Mouse (Mus musculus) lung, postnatal 36 days (tissue): ENCODE measurements at regions not wholly inside any gene's neighbourhood (a gene's known extent, or its start where the extent isn't known, plus 50 kb on each side); places are given as distances from the start of the nearest gene placed in this dataset.

Source experiments
- DNase-seq: peaks from one replicate; pipeline ENCODE4 v3.0.0; 2022; ENCODE audit warnings: mixed read lengths

DNA sequence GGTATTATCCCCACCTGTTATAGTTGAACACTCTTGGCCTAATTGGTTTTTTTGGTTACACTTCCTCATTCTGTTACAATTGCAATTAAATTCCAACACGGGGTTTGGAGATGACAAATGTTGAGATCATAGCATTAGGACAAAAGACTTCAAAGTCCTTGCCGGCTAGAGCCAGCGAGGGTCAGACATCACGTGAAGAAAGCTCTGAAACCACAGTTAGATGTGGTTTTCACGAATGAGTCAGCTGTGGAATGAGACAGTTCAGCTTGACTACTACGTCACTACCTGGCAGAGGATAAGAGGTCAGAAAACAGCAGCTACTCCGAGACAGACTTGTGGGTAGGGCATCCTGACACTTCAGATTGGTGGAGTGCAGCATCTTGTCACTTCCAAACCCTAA lies 55.5 kb upstream of the Trio start:
- no peak for DNase-seq

DNA sequence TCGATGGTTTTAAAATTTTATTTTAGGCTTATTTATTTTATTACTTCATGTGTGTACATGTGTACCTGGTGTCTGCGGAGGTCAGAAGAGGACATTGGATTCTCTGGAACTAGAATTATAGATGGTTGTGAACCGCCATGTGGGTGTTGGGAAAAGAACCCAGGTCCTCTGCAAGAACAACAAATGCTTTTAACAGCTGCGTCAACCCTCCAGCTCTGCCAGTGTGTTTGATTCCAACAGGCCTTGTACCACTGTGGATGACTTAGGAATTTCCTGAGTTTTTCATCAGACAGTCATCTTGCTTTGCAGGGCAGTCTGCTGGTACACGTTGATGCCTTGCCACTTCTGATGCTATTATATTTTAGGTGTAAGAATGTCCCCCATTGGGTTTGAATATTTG lies 56.8 kb upstream of the Trio start:
- DNase-seq, result no peak

DNA sequence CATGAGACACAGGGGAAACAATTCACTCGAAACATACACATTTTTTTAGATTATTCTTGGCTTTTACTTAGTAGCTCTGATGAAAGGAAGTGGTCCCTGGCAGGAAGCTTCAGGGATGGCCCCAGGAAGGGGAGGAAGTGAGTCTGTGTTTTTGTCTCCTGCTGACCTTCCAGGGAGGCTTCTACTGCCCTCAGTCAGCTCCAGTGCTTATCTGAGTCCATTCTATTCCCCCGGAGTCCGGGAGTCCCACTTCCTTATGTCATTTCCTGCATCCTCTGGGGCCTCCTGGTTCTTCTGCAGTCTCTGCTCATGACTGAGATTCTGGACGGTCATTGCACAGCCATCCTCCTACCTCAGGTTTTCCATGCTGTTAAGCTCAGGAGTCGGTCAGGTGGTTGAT lies 80.3 kb upstream of the Trio start:
- DNase-seq, result peak; percentile 2

DNA sequence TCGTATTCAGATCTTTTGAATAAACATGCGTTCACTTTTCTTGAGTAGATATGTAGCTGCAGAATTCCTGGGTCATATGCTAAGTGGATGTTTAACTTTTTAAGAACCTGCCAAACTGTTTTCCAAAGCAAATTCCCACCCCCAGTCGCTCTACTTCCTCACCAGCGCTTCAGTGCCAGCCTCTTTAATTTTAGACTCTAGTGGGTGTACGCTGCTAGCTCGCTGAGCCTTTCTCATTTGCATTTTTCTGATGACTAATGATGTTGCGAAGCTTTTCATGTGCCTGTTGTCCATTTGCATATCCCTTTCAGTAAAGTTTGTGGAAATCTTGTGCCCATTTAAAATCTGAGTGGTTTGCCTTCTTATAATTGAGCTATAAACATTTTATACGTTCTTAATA lies 84.3 kb upstream of the Trio start:
- no peak for DNase-seq

DNA sequence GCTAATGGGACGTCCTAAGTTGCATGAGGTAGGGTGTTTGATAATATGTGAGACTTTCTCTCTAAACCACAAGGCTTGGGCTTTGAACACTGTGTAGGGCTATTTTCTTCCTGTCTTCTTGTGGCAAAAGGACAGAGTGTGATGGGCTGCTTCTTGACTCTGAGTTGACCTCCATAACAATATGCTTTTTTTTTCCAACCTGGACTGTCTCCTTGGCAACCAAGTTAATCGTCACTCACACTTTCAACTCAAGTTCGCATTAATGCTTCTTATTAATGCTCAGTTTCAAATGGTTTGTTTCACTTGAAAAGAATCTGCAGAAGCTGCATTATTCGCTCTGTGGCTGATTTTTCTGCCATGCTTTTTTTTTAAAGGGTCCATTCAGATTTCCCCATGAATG lies 87.8 kb upstream of the Trio start:
- DNase-seq, result no peak

DNA sequence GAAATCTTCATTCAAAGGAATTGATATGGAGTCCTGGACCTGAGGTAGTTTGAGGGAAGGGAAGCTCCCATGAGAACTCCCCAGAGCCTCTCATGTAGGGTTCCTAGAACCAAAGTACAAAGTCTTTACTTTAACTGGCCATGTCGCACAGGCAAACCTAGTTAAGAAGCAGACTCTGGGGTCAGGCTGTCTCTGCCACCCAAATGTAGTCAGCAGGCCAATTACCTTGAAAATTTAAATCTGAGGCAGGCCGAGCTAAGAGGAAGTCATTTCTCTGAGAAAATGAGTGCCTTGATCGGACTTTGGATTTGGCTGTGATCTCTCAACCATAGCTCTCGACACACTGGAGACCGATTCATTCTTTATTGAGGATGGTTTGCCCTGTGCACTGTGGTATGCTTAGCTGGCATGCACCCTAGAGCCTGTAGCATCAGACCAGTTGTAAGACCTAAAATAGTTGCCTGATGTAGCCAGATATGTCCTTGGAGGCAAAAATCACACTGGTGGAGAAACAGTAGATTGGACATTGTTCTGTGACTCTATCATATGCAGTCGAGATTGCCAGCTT lies 88.6 kb upstream of the Trio start:
- no peak for DNase-seq

DNA sequence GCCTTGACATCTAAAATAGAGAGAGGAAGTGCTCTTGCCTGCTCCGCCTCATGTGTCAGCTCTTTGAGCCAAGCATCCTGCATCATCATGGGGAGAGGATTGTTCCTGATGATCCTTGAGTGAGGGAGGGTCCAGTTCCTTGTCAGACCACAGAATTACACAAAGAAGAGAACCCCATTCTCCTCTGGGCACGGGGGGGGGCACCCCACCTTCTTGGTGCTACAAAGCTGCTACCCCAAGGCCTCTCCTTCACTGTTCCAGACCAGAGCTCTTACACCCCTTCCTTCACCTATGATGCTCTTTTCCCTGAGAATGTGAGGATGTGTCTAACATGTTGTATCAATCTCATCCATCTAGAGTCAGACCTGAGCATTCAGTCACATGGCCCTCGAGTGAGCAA lies 76.7 kb upstream of the Dnah5 start:
- DNase-seq, result no peak

DNA sequence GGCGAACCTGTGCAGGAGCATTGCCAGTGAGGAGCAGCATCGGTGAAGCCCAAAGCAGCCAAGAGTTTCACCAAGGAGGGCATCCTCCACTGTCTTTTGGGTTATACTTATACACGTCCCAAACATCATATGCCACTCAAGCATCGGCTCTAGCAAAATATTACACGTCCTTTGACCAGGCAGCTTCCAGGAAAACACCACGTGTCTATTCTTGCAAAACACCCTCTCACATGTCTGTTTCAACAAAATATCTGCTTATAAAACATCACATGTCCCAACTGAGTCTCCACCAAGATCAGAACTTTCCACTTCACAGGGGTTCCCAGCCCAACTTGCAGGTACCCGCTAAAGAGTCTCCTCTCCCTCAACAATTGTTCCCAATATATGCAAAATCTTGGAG lies 74.0 kb upstream of the Dnah5 start:
- no peak for DNase-seq

DNA sequence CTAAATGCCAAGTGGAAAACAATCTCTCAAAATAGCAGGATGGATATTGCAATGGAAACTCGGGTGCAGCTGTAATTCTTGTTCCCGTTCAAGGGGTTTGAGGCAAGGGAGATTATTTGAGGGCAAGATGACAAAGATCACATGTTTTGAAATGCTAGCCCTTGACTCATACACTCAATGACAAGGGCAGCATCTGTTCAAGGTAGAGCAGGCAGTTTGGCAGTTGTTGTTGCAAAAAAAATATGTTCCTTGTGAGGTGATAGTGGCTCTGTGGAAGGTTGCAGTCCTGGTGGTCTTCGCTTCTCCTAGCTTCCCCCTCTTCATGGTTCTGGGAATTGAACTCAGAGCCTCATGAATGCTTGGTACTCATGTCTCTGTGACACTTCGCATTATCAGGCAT lies 72.0 kb upstream of the Dnah5 start:
- DNase-seq, result no peak

DNA sequence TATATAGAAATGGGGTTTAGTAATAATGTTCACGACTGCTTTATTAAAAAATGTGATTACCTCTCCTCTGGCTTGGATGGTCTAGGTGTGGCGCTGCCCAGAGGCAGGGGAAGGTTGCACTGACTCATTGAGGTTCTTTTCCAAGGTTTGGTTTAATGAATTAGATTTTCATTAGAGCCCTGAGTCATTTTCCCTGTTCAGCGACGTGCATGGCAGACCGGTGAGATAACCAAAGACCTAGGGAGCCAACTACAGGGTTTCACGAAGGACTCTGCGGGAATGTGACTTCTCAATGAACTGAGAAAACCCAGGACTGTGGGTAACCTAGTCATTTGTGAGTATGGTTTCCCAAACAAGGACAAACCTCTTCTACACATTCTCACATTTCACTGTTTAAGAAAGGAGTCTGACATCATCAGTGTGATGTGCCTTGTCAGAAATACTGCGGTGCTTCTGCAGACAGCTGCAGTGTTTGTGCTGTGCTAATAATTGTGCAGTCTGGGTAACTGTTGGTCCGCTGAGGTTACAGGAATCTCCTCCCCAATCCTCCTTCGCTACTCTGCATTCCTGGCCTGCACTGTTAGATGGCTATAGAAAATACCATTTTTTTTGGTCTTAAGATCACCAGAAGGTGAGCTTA lies 70.3 kb upstream of the Dnah5 start:
- DNase-seq, result no peak

DNA sequence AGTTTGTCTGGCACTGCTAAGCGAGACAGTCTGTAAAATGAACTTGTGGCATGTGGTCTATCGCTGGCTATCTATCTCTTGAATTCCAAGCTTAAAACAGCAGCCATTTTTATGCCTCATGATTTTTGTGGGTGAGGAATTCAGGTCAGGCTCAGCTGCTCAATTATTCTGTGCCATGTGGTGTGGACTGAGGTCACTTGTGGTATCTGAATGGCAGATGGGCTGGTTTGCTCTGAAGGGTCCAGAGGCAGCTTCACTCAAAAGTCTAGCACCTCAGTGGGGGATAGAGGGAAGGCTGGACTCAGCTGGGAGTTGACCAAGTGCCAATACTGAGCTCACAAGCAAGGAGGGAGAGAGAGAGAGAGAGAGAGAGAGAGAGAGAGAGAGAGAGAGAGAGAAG lies 69.3 kb upstream of the Dnah5 start:
- DNase-seq, result no peak

DNA sequence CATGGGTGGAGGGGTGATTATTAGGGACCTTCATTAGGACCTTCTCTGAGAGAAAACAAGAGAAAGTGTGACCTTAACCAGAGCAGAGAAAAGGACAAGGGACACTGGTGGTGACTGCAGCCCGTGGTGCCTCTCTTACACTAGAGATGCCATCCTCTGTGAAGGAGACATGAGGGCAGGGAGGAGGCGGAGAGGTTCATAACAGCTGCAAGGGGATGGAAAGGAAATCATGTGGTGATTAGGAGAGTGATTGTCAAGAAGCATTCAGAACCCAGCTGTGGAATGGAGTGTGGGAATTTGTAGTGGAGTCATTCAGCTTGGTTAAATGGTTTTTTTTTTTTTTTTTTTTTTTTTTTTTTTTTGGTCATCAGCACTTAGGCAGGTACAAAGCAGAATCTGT lies 64.7 kb upstream of the Dnah5 start:
- DNase-seq, result no peak

DNA sequence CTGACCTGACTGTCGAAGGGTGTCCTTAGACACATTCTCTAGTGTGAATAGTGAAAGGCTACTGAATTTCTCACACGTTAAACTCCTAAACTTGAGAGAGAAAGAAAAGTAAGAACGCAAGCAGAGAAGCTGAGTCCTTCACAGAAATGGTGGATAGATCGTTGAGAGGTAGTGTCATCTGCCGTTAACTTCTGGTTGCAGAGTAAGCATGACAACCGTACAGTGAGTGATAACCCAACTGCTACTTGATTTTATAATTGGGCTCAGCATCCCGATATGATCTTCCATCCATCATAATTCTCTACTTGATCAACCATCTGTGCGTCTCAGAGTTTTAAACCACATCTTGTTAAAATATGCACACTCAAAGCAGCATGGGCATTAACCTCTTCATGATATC lies 63.3 kb upstream of the Dnah5 start:
- no peak for DNase-seq

DNA sequence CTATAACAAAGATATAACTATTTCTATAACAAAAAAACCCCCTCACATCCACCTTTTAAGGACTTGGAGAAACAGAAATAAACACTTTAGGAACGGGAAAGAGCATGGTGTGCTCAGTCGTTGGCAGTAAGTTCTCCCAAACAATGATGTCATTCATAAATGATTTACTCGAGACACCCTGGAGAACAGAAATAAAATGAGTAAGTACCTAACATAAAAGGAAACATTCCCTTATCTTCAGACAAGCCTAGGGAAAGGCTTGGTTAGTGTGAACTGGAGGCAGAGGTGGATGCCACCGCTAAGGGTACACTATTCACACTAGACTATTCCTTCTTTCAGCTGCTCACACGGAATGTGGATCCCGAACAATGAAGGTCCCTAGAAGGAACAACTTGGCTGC lies 62.2 kb upstream of the Dnah5 start:
- peak; percentile 19 for DNase-seq

DNA sequence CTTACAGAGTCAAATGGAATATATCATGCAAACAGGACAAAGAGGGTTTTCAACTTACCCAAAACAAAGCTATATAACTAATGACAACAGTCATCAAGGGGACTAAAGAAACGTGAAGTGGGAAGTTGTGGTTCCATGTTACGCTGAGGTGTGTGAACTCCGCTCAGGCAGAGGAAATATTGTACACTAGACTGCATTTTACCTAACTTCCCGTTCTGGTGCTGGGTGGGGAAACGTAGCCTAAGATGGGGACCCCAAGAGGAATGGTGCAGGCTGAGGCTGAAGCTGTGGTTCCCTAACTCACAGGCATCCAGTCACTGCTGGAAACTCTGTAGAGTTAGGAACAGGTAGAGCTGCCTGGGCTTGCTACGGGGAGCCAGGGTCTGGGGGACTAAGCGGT lies 59.3 kb upstream of the Dnah5 start:
- no peak for DNase-seq

DNA sequence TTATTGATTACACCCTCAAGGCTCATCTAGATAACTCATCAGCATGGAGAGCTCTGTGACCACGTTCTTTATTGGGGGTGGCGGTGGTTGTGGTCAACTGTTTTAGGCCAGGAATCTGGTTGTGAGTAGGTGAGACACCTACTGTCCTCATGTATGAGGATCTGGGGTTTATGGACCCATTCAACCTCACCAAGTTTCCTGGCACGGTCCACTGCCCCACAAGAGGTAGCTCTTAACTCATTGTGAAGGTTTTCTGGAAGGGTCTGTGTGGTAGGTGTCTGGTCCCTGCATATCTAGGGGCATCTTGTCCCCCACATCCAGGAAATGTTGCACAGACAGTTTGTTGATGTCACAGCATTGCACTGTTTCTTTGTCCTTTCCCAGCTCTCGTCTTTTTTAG lies 58.7 kb upstream of the Dnah5 start:
- DNase-seq, result no peak

DNA sequence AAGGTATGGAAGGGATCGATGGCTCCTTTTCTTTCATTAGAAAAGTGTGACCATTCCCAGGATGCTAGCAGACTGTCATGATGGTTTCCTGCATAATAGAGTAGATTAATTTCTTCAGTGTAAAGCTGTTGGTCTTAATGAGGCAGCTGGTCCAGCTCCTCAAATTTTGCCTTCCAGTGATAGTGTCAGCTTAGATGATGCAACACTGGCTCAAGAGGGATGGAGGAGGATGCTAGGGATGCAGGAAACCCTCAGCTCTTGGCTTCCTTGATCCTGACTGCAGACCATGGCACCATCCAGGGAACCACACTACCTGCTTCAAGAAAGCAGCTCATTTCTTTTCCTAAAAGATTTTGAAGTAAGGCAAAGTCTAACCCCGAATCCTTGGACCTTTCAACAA lies 51.9 kb upstream of the Dnah5 start:
- DNase-seq, result no peak
